Mouse (Mus musculus): ENCODE measurements around the gene Hint1.
"Not testable (repeated sequence)": the region's sequence is repeated elsewhere in the genome, so short reads cannot be mapped to it uniquely, and the experiment has no call there.

The Hint1 gene

GRCm38 (mm10) chr11:54896646-54897045 is 30.5 kb downstream of the Hint1 start:
- DNase-seq (ENCODE audit: low spot score in 2 of 2) = not testable (repeated sequence)

- no peak for DNase-seq (ENCODE audit: low spot score in 2 of 2)
These were observed 31.3 kb downstream of the Hint1 start for GRCm38 (mm10) chr11:54897470-54897869.

GRCm38 (mm10) chr11:54899657-54900056 is 33.5 kb downstream of the Hint1 start:
- no peak for DNase-seq (ENCODE audit: low spot score in 2 of 2)

- peak; percentile 71 to 79 for DNase-seq (ENCODE audit: low spot score in 2 of 2)
These were observed 36.4 kb downstream of the Hint1 start, which contains the start of gene Gpx3 for GRCm38 (mm10) chr11:54902333-54903323. TSS of gene Gpx3 (plus strand) at chr11:54902453.

- no peak for DNase-seq (ENCODE audit: low spot score in 2 of 2)
These were observed 37.2 kb downstream of the Hint1 start for GRCm38 (mm10) chr11:54903339-54903738.

GRCm38 (mm10) chr11:54903940-54904706 is 37.9 kb downstream of the Hint1 start:
- DNase-seq (ENCODE audit: low spot score in 2 of 2) = no peak

GRCm38 (mm10) chr11:54905086-54905485 is 38.9 kb downstream of the Hint1 start:
- no peak for DNase-seq (ENCODE audit: low spot score in 2 of 2)

GRCm38 (mm10) chr11:54905931-54906330 is 39.7 kb downstream of the Hint1 start:
- no peak for DNase-seq (ENCODE audit: low spot score in 2 of 2)

GRCm38 (mm10) chr11:54906466-54906865 is 40.3 kb downstream of the Hint1 start:
- DNase-seq (ENCODE audit: low spot score in 2 of 2) = no peak

GRCm38 (mm10) chr11:54907259-54907658 is 41.1 kb downstream of the Hint1 start:
- no peak for DNase-seq (ENCODE audit: low spot score in 2 of 2)

- DNase-seq (ENCODE audit: low spot score in 2 of 2) = no peak
These were observed 43.1 kb downstream of the Hint1 start for GRCm38 (mm10) chr11:54909273-54909672.

GRCm38 (mm10) chr11:54910081-54910665 is 44.0 kb downstream of the Hint1 start:
- no peak for DNase-seq (ENCODE audit: low spot score in 2 of 2)

- DNase-seq (ENCODE audit: low spot score in 2 of 2) = no peak
These were observed 45.0 kb downstream of the Hint1 start for GRCm38 (mm10) chr11:54911201-54911600.

GRCm38 (mm10) chr11:54911671-54912502 is 45.7 kb downstream of the Hint1 start:
- DNase-seq (ENCODE audit: low spot score in 2 of 2) = no peak

GRCm38 (mm10) chr11:54912503-54913316 is 46.5 kb downstream of the Hint1 start:
- no peak for DNase-seq (ENCODE audit: low spot score in 2 of 2)

GRCm38 (mm10) chr11:54913841-54914240 is 47.7 kb downstream of the Hint1 start:
- no peak for DNase-seq (ENCODE audit: low spot score in 2 of 2)

- no peak for DNase-seq (ENCODE audit: low spot score in 2 of 2)
These were observed 51.3 kb downstream of the Hint1 start for GRCm38 (mm10) chr11:54917461-54917860.

- no peak for DNase-seq (ENCODE audit: low spot score in 2 of 2)
These were observed 52.1 kb downstream of the Hint1 start for GRCm38 (mm10) chr11:54918273-54918672.
